9 mouse cellular contexts compared by ENCODE assay signal in genomic region chr6:140924319-140924981, GRCm38 (mm10).
DNase-seq lines count a peak whose midpoint lies in the region; ATAC-seq and TF ChIP-seq lines count a peak whose summit lies in the region.
"Had no signal": no experiment of that assay in that cellular context is flagged by ENCODE, and none has a peak within 500 bp of the region (broad histone marks: within the 10 kb centered on the region; RNA-seq: fewer than 3 reads in every experiment).

No protein-coding gene starts in this region.

- H3K9ac ChIP-seq in lung, embryonic 14.5 days, result no peak overlapping the region
- H3K9ac ChIP-seq: embryonic facial prominence, embryonic 15.5 days had no signal

- H3K27me3 ChIP-seq in lung, embryonic 14.5 days (ENCODE audit: insufficient read depth, low read length), result no peaks in the 10 kb centered on the region
- H3K27me3 ChIP-seq: embryonic facial prominence, embryonic 15.5 days had no signal

- H3K4me3 ChIP-seq in lung, embryonic 14.5 days (ENCODE audit: low read depth, low read length), result no peak overlapping the region
- H3K4me3 ChIP-seq: embryonic facial prominence, embryonic 15.5 days had no signal

- DNase-seq in 3134 (ENCODE audit: extremely low read depth, insufficient read length, low spot score), result peak; percentile 32
- peak; percentile 35 for DNase-seq in MN1 (ENCODE audit: low spot score)
- DNase-seq in cerebellum, postnatal 14 days, result peak; percentile 78 to 80
- DNase-seq in gastrocnemius, postnatal 14 days, result peak; percentile 23
- peak; percentile 14 to 67 for DNase-seq in kidney, postnatal 36 days
- DNase-seq in lung, embryonic 14.5 days, result peak; percentile 84
- DNase-seq in right cerebral cortex, adult 18-20 months, result peak; percentile 41
- DNase-seq in spleen, postnatal 4 days (ENCODE audit: low spot score in 2 of 2), result no peak

- peak; percentile 42; the same call in 1 of the 2 replicates for ATAC-seq in lung, embryonic 14.5 days (ENCODE audit: insufficient read depth)

- H3K36me3 ChIP-seq in lung, embryonic 14.5 days (ENCODE audit: insufficient read depth), result no peaks in the 10 kb centered on the region
- H3K36me3 ChIP-seq: embryonic facial prominence, embryonic 15.5 days had no signal

- no peak overlapping the region for H3K27ac ChIP-seq in lung, embryonic 14.5 days (ENCODE audit: low read depth)
- H3K27ac ChIP-seq: embryonic facial prominence, embryonic 15.5 days had no signal

- WGBS in lung, embryonic 14.5 days, result 42% methylated on average over 12 of the region's 12 CpGs

- H3K9me3 ChIP-seq in lung, embryonic 14.5 days (ENCODE audit: low read depth, low read length), result no peaks in the 10 kb centered on the region
- H3K9me3 ChIP-seq: embryonic facial prominence, embryonic 15.5 days had no signal

- H3K4me2 ChIP-seq in lung, embryonic 14.5 days, result no peak overlapping the region
- H3K4me2 ChIP-seq: embryonic facial prominence, embryonic 15.5 days had no signal

- intact Hi-C loops in gastrocnemius, postnatal 14 days (cut with DNase I; ENCODE audit: low total_unique reads), result loop anchor here (10.0 kb wide), 1 partner anchor 530 kb away; no protein-coding TSS in a partner anchor

- no peaks in the 10 kb centered on the region for H3K4me1 ChIP-seq in lung, embryonic 14.5 days (ENCODE audit: insufficient read depth)

- peak; percentile 77 for TF ChIP-seq CTCF in lung, embryonic 14.5 days (IDR thresholded peaks at IDR 0.05; ENCODE audit: low read depth)

Comparison
In these comparisons a context has a peak if more than half of its experiments do, and no peak if none do; other contexts are left out.
1. DNase-seq: peak in 3134 (single experiment), MN1 (single experiment), cerebellum, postnatal 14 days (2 of 2), gastrocnemius, postnatal 14 days (single experiment), kidney, postnatal 36 days (2 of 2), lung, embryonic 14.5 days (single experiment) and right cerebral cortex, adult 18-20 months (single experiment); none in spleen, postnatal 4 days (0 of 2).